Mouse (Mus musculus): ENCODE measurements around the gene Tmem127. TPM values are rescaled to one million over a fixed set of nuclear protein-coding genes. Genes with fewer than 3 reads are reported as not detected.

Tmem127 gene
- polyA plus RNA-seq, 1 experiment from 2014 or later: 21.1 TPM

Other genes starting within 250 kb of the Tmem127 start
- gene Ap4e1, start 239.2 kb upstream of the Tmem127 start, polyA plus RNA-seq (2014; fragmentation: Nextera tagmentation; extraction: Ambion mirVana): 9.8 and 11.9 TPM in 2 replicates
- gene Blvra, start 177.2 kb upstream of the Tmem127 start, polyA plus RNA-seq (2014; fragmentation: Nextera tagmentation; extraction: Ambion mirVana): 49.6 and 53.0 TPM in 2 replicates
- 81.4 and 84.8 TPM in 2 replicates for gene Ncaph, start 114.0 kb upstream of the Tmem127 start, polyA plus RNA-seq (2014; fragmentation: Nextera tagmentation; extraction: Ambion mirVana)
- 29.5 and 30.0 TPM in 2 replicates for gene Itpripl1, start 104.5 kb upstream of the Tmem127 start, polyA plus RNA-seq (2014; fragmentation: Nextera tagmentation; extraction: Ambion mirVana)
- gene 1810024B03Rik, start 39.6 kb upstream of the Tmem127 start, polyA plus RNA-seq (2014; fragmentation: Nextera tagmentation; extraction: Ambion mirVana): 2.4 and 3.1 TPM in 2 replicates
- gene Snrnp200, start 39.5 kb upstream of the Tmem127 start, polyA plus RNA-seq (2014; fragmentation: Nextera tagmentation; extraction: Ambion mirVana): 72.5 and 79.5 TPM in 2 replicates
- gene Ciao1, start 92 bp upstream of the Tmem127 start, polyA plus RNA-seq (2014; fragmentation: Nextera tagmentation; extraction: Ambion mirVana): 56.1 and 57.1 TPM in 2 replicates
- 72.7 and 77.0 TPM in 2 replicates for gene Stard7, start 22.3 kb downstream of the Tmem127 start, polyA plus RNA-seq (2014; fragmentation: Nextera tagmentation; extraction: Ambion mirVana)
- gene Dusp2, start 88.3 kb downstream of the Tmem127 start, polyA plus RNA-seq (2014; fragmentation: Nextera tagmentation; extraction: Ambion mirVana): 3.2 and 3.8 TPM in 2 replicates
- gene Astl, start 90.7 kb downstream of the Tmem127 start, polyA plus RNA-seq (2014; fragmentation: Nextera tagmentation; extraction: Ambion mirVana): not detected in 2 replicates
- 0.64 and 0.98 TPM in 2 replicates for gene Adra2b, start 115.3 kb downstream of the Tmem127 start, polyA plus RNA-seq (2014; fragmentation: Nextera tagmentation; extraction: Ambion mirVana)
- not detected in 2 replicates for gene Gpat2, start 177.3 kb downstream of the Tmem127 start, polyA plus RNA-seq (2014; fragmentation: Nextera tagmentation; extraction: Ambion mirVana)
- gene Fahd2a, start 196.7 kb downstream of the Tmem127 start, polyA plus RNA-seq (2014; fragmentation: Nextera tagmentation; extraction: Ambion mirVana): 31.6 and 35.7 TPM in 2 replicates

Data from stomach, embryonic 14.5 days (tissue).